Comparison of ENCODE assay signal across 17 mouse cellular contexts in the genomic region with DNA sequence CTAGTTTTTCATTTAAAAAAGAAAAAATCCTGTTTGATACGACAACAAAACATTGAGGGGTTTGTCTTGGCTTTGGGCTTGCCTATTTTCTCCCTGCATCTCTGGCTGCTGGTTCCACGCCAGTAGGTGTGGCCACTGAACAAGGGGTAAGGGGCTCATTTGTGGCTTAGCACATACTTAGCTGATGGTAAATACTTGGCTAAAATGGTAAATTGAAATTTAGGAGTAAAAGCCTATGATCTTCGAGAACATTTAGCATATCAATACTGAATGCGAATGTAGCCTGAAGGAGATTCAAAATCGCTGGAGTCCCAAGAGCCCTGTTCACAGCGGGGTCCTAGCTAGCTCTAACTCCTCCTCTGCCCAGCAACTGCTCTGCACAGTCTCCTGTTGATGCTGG. TPM values are rescaled to one million over a fixed set of nuclear protein-coding genes. Genes with fewer than 3 reads are reported as not detected.
"Had no signal": no experiment of that assay in that cellular context is flagged by ENCODE, and none has a peak within 500 bp of the region (broad histone marks: within the 10 kb centered on the region; RNA-seq: fewer than 3 reads in every experiment).

No protein-coding gene starts in this region.

- H3K9ac ChIP-seq: liver, embryonic 13.5 days; liver, postnatal 0 days; midbrain, embryonic 12.5 days; neural tube, embryonic 12.5 days had no signal

- DNase-seq: kidney, adult 18-20 months; kidney, postnatal 10 days; kidney, postnatal 4 days; liver; liver, embryonic 13.5 days; liver, postnatal 0 days; lung, postnatal 14 days; thymus, postnatal 4 days had no signal

- H3K4me2 ChIP-seq: liver, embryonic 13.5 days; midbrain, embryonic 12.5 days; neural tube, embryonic 12.5 days had no signal

- ATAC-seq: liver, postnatal 0 days had no signal

- H3K27ac ChIP-seq: layer of hippocampus, adult 2 months; left cerebral cortex, adult 2 months; liver, embryonic 13.5 days; macrophage; midbrain, embryonic 12.5 days; neural tube, embryonic 12.5 days; stomach, postnatal 0 days had no signal

- H3K4me1 ChIP-seq: liver, embryonic 13.5 days; neural tube, embryonic 12.5 days had no signal

- H3K36me3 ChIP-seq: liver, embryonic 13.5 days; midbrain, embryonic 12.5 days; neural tube, embryonic 12.5 days had no signal

- H3K27me3 ChIP-seq: liver, embryonic 13.5 days; midbrain, embryonic 12.5 days; neural tube, embryonic 12.5 days had no signal

- H3K9me3 ChIP-seq: liver, embryonic 13.5 days; megakaryocyte, embryonic 14.5 days; midbrain, embryonic 12.5 days; neural tube, embryonic 12.5 days had no signal

- H3K4me3 ChIP-seq: layer of hippocampus, adult 2 months; left cerebral cortex, adult 2 months; liver, embryonic 13.5 days; megakaryocyte, embryonic 14.5 days; midbrain, embryonic 12.5 days; neural tube, embryonic 12.5 days had no signal

RNA-seq across cellular contexts. Expression of a gene that starts 40.4 kb away (rescaled TPM):
- total RNA-seq: monocyte, adult 5-6 weeks; neutrophil, adult 5-6 weeks had no signal
- polyA plus RNA-seq: liver, postnatal 0 days; macrophage had no signal
